Mouse (Mus musculus) embryo, embryonic 9.5 days (tissue): Measurements from ENCODE around the gene Barhl2.

ENCODE experiments used
- DNase-seq: peaks from one replicate; pipeline ENCODE4 v3.0.0-alpha.2; 2017; ENCODE audit errors: extremely low spot score

Barhl2 gene

GRCm38 (mm10) chr5:106457986-106458476 is at the start of gene Barhl2:
Barhl2 (minus strand) TSS chr5:106458166.
- no peak for DNase-seq

- DNase-seq, result no peak
Measured at GRCm38 (mm10) chr5:106506061-106506460, 48.1 kb upstream of the Barhl2 start.

- peak; percentile 23 for DNase-seq
Measured at GRCm38 (mm10) chr5:106502684-106503545, 44.9 kb upstream of the Barhl2 start.

- no peak for DNase-seq
Measured at GRCm38 (mm10) chr5:106502271-106502670, 44.3 kb upstream of the Barhl2 start.

GRCm38 (mm10) chr5:106491771-106492170 is 33.8 kb upstream of the Barhl2 start:
- DNase-seq, result no peak

- no peak for DNase-seq
Measured at GRCm38 (mm10) chr5:106472105-106472500, 14.1 kb upstream of the Barhl2 start.

- DNase-seq, result peak; percentile 28
Measured at GRCm38 (mm10) chr5:106471235-106472104, 13.5 kb upstream of the Barhl2 start.

- peak; percentile 38 for DNase-seq
Measured at GRCm38 (mm10) chr5:106465129-106465790, 7.3 kb upstream of the Barhl2 start.

GRCm38 (mm10) chr5:106464336-106465128 is 6.6 kb upstream of the Barhl2 start:
- peak; percentile 21 for DNase-seq

GRCm38 (mm10) chr5:106463661-106464191 is 5.8 kb upstream of the Barhl2 start:
- DNase-seq, result peak; percentile 75

- peak; percentile 63 for DNase-seq
Measured at GRCm38 (mm10) chr5:106461913-106462312, 3.9 kb upstream of the Barhl2 start.

- DNase-seq, result no peak
Measured at GRCm38 (mm10) chr5:106461431-106461830, 3.5 kb upstream of the Barhl2 start.

- DNase-seq, result peak; percentile 21
Measured at GRCm38 (mm10) chr5:106460535-106460934, 2.6 kb upstream of the Barhl2 start.

- DNase-seq, result peak; percentile 42
Measured at GRCm38 (mm10) chr5:106460001-106460511, 2.1 kb upstream of the Barhl2 start.

- no peak for DNase-seq
Measured at GRCm38 (mm10) chr5:106459120-106459641, 1.2 kb upstream of the Barhl2 start.

- DNase-seq, result peak; percentile 79
Measured at GRCm38 (mm10) chr5:106458477-106459119, 632 bp upstream of the Barhl2 start.

GRCm38 (mm10) chr5:106457111-106457925 is 648 bp downstream of the Barhl2 start:
- DNase-seq, result peak; percentile 63

- peak; percentile 26 for DNase-seq
Measured at GRCm38 (mm10) chr5:106455984-106456383, 2.0 kb downstream of the Barhl2 start.
